8 mouse cellular contexts compared by ENCODE assay signal in genomic region chr17:27087426-27087825, GRCm38 (mm10). TPM values are rescaled to one million over a fixed set of nuclear protein-coding genes. Genes with fewer than 3 reads are reported as not detected.
A peak's percentile ranks its signal among the peaks of the same experiment; 100 is the strongest.
DNase-seq lines count a peak whose midpoint lies in the region; ATAC-seq lines count a peak whose summit lies in the region.

No protein-coding gene starts in this region.

- peak; percentile 28 for DNase-seq in adrenal gland, postnatal 10 days
- DNase-seq in adrenal gland, postnatal 4 days (ENCODE audit: low spot score in 2 of 2): no peak
- peak; percentile 41 for DNase-seq in left cerebral cortex, postnatal 4 days
- DNase-seq in left cerebral cortex, postnatal 10 days (ENCODE audit: extremely low spot score in 1 of 2, low spot score in 2 of 2): no peak
- peak; percentile 73 for DNase-seq in embryo, embryonic 10 days (ENCODE audit: low spot score)
- DNase-seq in frontal cortex, adult 2 months (ENCODE audit: extremely low spot score in 1 of 2, low spot score in 1 of 2): no peak
- no peak for DNase-seq in urinary bladder, postnatal 14 days (ENCODE audit: low spot score)

- 0 out of 2 replicates have a peak, but pooled peaks have one; percentile 43 for ATAC-seq in megakaryocyte-erythroid progenitor cell, adult 5-6 weeks (replicated peaks; ENCODE audit: low FRiP score, low TSS enrichment, poor library complexity, severe bottlenecking)

- intact Hi-C loops in left cerebral cortex, postnatal 4 days (cut with DNase I): no loop called here
- intact Hi-C loops in left cerebral cortex, postnatal 10 days (cut with DNase I): loop anchor here (5.0 kb wide), 1 partner anchor 55 kb away; no protein-coding TSS in a partner anchor

RNA-seq across cellular contexts. Expression of gene Itpr3, which starts 30.3 kb away (rescaled TPM):
- total RNA-seq in adrenal gland, postnatal 10 days (2021): 1 to 10 TPM; 8.7 to 9.7 TPM
- total RNA-seq in adrenal gland, postnatal 4 days (2021): 10 to 100 TPM; 13.6 to 19.4 TPM
- 1 to 10 TPM; 2.2 to 2.8 TPM for total RNA-seq in left cerebral cortex, postnatal 4 days (2021)
- total RNA-seq in left cerebral cortex, postnatal 10 days (2021): 1 to 10 TPM; 2.1 to 2.9 TPM
- total RNA-seq in megakaryocyte-erythroid progenitor cell, adult 5-6 weeks (2014; fragmentation: Nextera tagmentation): 3.0 and 4.2 TPM in 2 replicates
- total RNA-seq in megakaryocyte-erythroid progenitor cell, adult 5-6 weeks (2017): 3.0 and 3.4 TPM in 2 replicates
- 3.8 and 4.2 TPM in 2 replicates for polyA plus RNA-seq in frontal cortex, adult 2 months (2012; rRNA removed)

RNA-seq across cellular contexts. Expression of gene Uqcc2, which starts 46.3 kb away (rescaled TPM):
- 100 to 1,000 TPM; 152 to 180 TPM for total RNA-seq in adrenal gland, postnatal 10 days (2021)
- total RNA-seq in adrenal gland, postnatal 4 days (2021): 100 to 1,000 TPM; 128 to 138 TPM
- total RNA-seq in left cerebral cortex, postnatal 4 days (2021): 100 to 1,000 TPM; 170 to 186 TPM
- total RNA-seq in left cerebral cortex, postnatal 10 days (2021): 100 to 1,000 TPM; 177 to 182 TPM
- total RNA-seq in megakaryocyte-erythroid progenitor cell, adult 5-6 weeks (2014; fragmentation: Nextera tagmentation): 180 and 198 TPM in 2 replicates
- total RNA-seq in megakaryocyte-erythroid progenitor cell, adult 5-6 weeks (2017): 177 and 204 TPM in 2 replicates
- polyA plus RNA-seq in frontal cortex, adult 2 months (2012; rRNA removed): 327 and 355 TPM in 2 replicates

RNA-seq across cellular contexts. Expression of gene Bak1, which starts 58.6 kb away (rescaled TPM):
- total RNA-seq in adrenal gland, postnatal 10 days (2021): 10 to 100 TPM; 35.4 to 42.4 TPM
- total RNA-seq in adrenal gland, postnatal 4 days (2021): 10 to 100 TPM; 43.8 to 46.4 TPM
- total RNA-seq in left cerebral cortex, postnatal 4 days (2021): 10 to 100 TPM; 30.0 to 33.9 TPM
- total RNA-seq in left cerebral cortex, postnatal 10 days (2021): 10 to 100 TPM; 29.7 to 32.1 TPM
- total RNA-seq in megakaryocyte-erythroid progenitor cell, adult 5-6 weeks (2014; fragmentation: Nextera tagmentation): 91.5 and 117 TPM in 2 replicates
- total RNA-seq in megakaryocyte-erythroid progenitor cell, adult 5-6 weeks (2017): 37.5 and 38.6 TPM in 2 replicates
- 17.9 and 19.4 TPM in 2 replicates for polyA plus RNA-seq in frontal cortex, adult 2 months (2012; rRNA removed)

Comparison
In these comparisons a context has a peak if more than half of its experiments do, and no peak if none do; other contexts are left out.
1. DNase-seq: peak in adrenal gland, postnatal 10 days (single experiment), left cerebral cortex, postnatal 4 days (single experiment) and embryo, embryonic 10 days (single experiment); none in adrenal gland, postnatal 4 days (0 of 2), left cerebral cortex, postnatal 10 days (0 of 2), frontal cortex, adult 2 months (0 of 2) and urinary bladder, postnatal 14 days (single experiment).